Mouse (Mus musculus) kidney, adult 9 months (tissue): ENCODE measurements around the gene Lce1e.

ENCODE experiments used
- DNase-seq: peaks from one replicate; pipeline ENCODE4 v3.0.0; 2022

Gene Lce1e

GRCm38 (mm10) chr3:92708974-92709373, at the start of gene Lce1e:
Gene Lce1e (minus strand): TSS chr3:92709074.
- no peak for DNase-seq

DNA sequence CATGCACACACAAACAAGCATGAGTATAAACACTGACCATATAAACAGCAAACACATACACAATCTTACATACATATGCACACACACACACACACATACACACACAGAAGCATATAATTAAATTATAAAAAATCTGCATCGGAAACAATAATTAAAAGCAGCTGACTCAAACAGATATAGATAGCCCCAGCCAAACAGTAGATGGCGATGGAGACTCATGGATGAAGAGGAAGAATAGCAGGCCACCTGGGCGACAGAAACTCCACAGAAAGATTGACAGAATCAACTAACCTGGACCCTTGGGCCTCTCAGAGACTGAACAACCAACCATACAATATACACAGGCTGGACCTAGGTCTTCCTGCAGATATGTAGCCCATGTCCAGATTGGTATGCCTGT, 44.3 kb upstream of the Lce1e start:
- no peak for DNase-seq

GRCm38 (mm10) chr3:92752238-92752637, 43.4 kb upstream of the Lce1e start, which contains the start of gene Lce1g:
Gene Lce1g (minus strand): TSS chr3:92752338.
- DNase-seq: no peak

DNA sequence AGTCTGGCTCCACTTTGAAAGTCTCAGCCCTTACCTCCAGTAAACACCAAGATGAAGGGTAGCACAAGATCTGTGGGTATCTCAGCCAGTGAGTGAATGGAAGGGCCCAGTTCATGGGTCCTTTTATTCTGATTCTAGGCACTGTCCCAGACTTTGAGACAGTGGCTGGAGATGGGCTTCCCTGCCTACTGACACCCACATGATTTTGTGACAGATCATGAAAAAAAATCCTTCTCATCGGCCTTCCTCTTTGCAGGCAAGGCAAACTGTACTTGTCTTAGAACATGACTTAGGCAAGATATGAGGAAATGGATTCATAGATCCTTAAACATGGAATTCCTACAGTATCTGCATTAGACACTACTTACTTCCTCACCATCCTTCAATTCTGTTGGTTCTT, 30.1 kb upstream of the Lce1e start, which contains the start of gene Gm38119:
TSS of gene Gm38119 (minus strand) at position 101 of the 400 bp plus-strand sequence.
- no peak for DNase-seq

GRCm38 (mm10) chr3:92722631-92723030, 13.8 kb upstream of the Lce1e start:
- DNase-seq: no peak

DNA sequence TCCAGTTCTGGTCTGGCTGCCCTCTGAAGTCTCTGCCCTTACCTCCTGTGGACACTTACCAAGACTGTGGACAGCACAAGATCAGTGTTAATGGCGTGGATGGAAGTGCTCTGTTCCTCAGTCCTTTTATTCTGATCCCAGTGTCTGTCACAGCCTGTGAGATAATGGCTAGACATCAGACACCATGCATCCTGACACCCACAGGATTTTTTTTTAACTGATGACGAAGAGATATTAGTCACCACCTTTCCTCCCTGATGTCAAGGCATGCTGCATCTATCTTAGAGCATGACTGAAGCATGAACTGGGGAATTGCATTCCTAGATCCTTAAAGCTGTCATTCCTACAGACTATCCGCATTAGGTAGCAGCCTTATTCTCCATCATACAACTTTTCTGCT, 11.4 kb upstream of the Lce1e start, which contains the start of gene Lce1f:
TSS of gene Lce1f (minus strand) at position 101 of the 400 bp plus-strand sequence.
- DNase-seq: no peak

GRCm38 (mm10) chr3:92715122-92715521, 6.2 kb upstream of the Lce1e start:
- DNase-seq: peak; percentile 3

DNA sequence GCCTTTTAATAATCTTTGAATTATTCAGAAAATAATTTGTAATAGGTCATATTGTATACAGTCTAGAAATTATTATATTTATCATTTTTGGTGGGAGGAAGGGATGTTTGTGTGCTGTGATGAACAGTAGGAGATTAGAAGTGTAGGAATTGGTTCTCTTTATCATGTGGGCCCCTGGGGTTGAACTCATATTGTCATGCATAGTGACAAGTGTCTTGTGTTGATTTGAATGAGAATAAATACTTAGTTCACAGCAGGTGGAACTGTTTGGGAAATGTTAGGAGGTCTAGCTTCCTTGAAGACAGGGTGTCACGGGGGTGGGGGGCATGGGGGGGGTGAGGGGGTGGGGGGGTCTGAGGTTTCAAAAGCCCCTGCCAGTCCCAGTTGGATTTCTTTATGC, 14.3 kb downstream of the Lce1e start:
- no peak for DNase-seq

- DNase-seq: no peak
Observed at GRCm38 (mm10) chr3:92691688-92692087, 17.2 kb downstream of the Lce1e start.

GRCm38 (mm10) chr3:92689154-92689553, 19.7 kb downstream of the Lce1e start:
- DNase-seq: peak; percentile 4

DNA sequence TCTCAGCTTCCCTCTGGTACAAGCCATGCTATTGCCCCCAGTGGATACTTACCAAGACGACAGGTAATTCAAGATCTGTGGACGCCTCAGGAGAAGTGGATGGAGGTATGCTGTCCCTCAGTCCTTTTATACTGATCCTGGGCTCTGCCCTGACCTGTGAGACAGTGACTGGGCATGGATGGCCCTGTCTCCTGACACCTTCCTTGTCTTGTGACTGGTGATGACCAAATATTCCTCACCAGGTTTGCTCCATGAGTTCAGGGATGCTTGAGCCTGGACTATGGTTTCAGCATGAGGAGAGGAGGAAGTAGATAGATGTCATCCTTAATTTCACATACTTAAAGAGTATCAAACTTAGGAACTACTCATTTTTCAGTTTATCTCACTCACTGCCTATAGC, 21.8 kb downstream of the Lce1e start, which contains the start of gene Lce1d:
TSS of gene Lce1d (minus strand) at position 101 of the 400 bp plus-strand sequence.
- no peak for DNase-seq

GRCm38 (mm10) chr3:92678947-92679346, 29.9 kb downstream of the Lce1e start, which contains the start of gene Lce1c:
Gene Lce1c (plus strand): TSS chr3:92679247.
- no peak for DNase-seq

DNA sequence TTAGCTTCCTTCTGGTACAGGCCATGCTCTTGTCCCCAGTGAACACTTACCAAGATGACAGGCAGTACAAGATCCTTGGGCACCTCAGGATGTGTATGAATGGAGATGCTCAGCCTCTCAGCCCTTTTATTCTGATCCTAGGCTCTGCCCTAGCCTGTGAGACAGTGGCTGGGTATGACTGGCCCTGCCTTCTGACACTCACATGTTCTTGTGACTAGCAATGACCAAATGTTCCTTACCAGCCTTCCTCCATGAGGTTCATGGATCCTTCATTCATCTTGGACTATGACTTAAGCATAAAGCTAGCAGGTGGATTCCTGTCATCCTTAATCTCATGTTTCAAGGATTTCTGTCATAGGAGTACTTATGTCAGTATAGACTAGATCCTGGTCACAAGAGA, 38.7 kb downstream of the Lce1e start, which contains the start of gene Lce1a2:
TSS of gene Lce1a2 (minus strand) at position 101 of the 400 bp plus-strand sequence.
- no peak for DNase-seq
